Mouse (Mus musculus) thymus, adult 2 months (tissue): ENCODE results near the gene Olfr221.

ENCODE experiments used
- CTCF ChIP-seq: fragments of 200-500 bp; IDR thresholded peaks from 2 replicates; pipeline ENCODE4 v1.5.1; 2012; ENCODE audit warnings: mild to moderate bottlenecking, control low read depth, low read length, moderate library complexity, borderline replicate concordance; ENCODE audit not compliant: control insufficient read depth, poor library complexity, insufficient read depth; ENCODE audit errors: extremely low read depth
- POLR2A ChIP-seq: fragments of 200-500 bp; IDR thresholded peaks from 2 replicates; pipeline ENCODE4 v1.6.1; 2012; ENCODE audit warnings: mild to moderate bottlenecking, low read length, control low read depth, moderate library complexity; ENCODE audit not compliant: control insufficient read depth, poor library complexity, insufficient read depth; ENCODE audit errors: extremely low read depth

GRCm38 (mm10) chr14:51989461-51989970 is 52.7 kb downstream of the Olfr221 start:
- TF ChIP-seq POLR2A = no peak
- no peak for TF ChIP-seq CTCF
